Mouse (Mus musculus): ENCODE measurements around the gene C2cd2l.
A peak's percentile ranks its signal among the peaks of the same experiment; 100 is the strongest.
"Not testable (repeated sequence)": the region's sequence is repeated elsewhere in the genome, so short reads cannot be mapped to it uniquely, and the experiment has no call there.

Gene C2cd2l

DNA sequence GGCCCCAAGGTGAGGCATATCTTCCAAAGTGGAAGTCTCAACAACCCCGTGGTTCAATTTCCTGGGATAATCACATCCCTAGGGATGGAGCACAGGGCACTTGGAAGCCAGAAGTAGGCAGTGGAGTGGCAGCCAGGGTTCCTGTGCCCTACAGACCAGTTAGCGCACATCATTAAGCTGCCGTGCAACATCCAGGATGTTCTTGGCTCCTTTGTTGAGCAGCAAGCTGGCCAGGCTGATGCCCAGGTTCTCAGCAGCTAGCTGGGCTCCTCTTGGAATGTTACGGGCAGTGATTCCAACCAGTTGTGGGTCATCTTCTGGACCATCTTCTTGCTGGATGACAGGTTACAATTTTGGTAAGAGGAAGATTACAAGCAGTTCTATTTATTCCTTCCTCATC lies 16.4 kb upstream of the C2cd2l start:
- DNase-seq (ENCODE audit: extremely low read depth, low read depth): not testable (repeated sequence)

GRCm38 (mm10) chr9:44336093-44336406 lies 16.0 kb upstream of the C2cd2l start:
- DNase-seq (ENCODE audit: extremely low read depth, low read depth): no peak

GRCm38 (mm10) chr9:44335331-44336092 lies 15.4 kb upstream of the C2cd2l start:
- no peak for DNase-seq (ENCODE audit: extremely low read depth, low read depth)

DNA sequence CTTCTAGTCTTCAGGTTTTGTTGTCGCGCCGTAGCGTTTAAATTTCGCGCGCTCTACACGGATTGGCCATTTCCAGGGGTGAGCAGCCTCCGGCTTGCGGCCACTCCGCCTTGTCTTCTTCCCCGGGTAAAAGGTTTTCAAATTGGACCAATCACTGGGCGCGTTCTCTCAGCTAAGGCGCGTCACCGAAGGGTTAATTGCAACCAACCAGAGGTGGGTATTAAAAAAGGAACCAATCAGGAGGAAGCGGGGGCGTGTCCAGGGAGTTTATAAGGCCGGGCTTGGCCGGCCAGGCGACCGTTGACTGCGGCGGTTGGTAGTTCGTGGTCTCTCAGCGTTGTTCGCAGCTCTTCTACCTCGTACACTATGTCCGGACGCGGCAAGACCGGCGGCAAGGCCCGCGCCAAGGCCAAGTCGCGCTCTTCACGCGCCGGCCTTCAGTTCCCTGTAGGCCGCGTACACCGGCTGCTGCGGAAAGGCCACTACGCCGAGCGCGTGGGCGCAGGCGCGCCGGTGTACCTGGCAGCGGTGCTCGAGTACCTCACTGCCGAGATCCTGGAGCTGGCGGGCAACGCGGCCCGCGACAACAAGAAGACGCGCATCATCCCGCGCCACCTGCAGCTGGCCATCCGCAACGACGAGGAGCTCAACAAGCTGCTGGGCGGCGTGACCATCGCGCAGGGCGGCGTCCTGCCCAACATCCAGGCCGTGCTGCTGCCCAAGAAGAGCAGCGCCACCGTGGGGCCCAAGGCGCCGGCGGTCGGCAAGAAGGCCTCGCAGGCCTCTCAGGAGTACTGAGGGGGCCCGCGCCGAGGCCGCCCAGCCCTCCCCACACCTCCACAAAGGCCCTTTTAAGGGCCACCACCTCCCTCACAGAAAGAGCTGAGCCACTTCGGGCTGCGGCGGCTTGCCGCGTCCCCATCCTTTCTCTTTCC lies 14.6 kb upstream of the C2cd2l start, which contains the start of gene H2afx:
Gene H2afx, plus strand, starts transcription at position 299 of the 935 bp plus-strand sequence.
- DNase-seq (ENCODE audit: extremely low read depth, low read depth): peak; percentile 99

- no peak for DNase-seq (ENCODE audit: extremely low read depth, low read depth)
Measured at GRCm38 (mm10) chr9:44332918-44333638, 13.0 kb upstream of the C2cd2l start.

DNA sequence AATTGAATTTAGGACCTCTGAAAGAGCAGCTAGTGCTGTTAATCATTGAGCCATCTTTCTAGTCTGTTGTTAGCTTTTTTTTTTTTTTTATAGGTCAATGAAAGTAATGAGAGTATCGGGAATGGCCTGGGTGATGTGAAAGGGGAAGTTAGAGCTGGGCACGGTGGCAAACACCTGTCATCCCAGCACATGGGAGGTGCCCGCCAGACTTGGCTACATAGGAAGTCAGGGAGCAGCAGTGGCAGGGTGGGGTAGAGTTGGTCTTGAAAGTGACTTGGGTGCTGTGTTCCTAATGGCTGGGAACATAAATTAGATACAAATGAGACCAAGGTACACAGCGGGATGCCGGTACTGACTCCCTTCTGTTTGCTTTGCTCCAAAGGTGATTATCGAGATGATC lies 10.7 kb upstream of the C2cd2l start:
- no peak for DNase-seq (ENCODE audit: extremely low read depth, low read depth)

DNA sequence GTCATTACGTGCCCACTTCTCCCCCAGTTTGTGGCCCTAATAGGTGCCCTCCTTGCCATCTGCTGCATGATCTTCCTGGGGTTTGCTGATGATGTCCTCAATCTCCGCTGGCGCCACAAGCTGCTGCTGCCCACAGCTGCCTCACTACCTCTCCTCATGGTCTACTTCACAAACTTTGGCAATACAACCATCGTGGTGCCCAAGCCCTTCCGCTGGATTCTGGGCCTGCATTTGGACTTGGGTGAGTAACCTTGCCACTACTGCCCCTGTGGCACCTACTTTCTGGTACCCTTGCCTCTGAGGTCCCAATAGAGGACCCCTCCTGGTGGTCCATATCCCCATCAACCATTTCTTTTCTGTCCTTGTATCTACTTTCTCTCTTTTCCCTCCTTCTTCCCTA lies 7.8 kb upstream of the C2cd2l start:
- no peak for DNase-seq (ENCODE audit: extremely low read depth, low read depth)

DNA sequence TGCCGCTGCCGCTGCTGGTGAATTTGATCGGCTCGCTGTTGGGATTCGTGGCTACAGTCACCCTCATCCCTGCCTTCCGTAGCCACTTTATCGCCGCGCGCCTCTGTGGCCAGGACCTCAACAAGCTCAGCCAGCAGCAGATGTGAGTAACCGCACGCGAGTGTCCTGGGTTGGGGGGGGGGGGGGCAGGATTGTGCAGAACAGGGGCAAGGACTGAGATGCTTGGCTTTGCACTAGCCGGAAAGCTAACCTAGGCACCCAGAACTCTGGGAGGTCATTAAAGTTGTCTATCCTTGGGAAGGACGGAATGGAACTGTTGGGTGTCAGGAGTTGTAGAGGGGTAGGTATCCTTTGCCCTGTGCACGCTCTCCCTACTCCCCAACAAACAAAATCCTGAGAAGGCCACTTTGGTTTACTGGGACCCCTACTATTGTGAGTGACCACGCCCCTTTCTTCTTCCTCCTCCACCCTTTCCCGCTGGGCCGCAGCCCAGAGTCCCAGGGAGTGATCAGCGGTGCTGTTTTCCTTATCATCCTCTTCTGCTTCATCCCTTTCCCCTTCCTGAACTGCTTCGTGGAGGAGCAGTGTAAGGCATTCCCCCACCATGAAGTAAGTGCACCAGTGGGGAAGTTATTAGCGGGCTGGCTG lies 7.1 kb upstream of the C2cd2l start:
- no peak for DNase-seq (ENCODE audit: extremely low read depth, low read depth)

DNA sequence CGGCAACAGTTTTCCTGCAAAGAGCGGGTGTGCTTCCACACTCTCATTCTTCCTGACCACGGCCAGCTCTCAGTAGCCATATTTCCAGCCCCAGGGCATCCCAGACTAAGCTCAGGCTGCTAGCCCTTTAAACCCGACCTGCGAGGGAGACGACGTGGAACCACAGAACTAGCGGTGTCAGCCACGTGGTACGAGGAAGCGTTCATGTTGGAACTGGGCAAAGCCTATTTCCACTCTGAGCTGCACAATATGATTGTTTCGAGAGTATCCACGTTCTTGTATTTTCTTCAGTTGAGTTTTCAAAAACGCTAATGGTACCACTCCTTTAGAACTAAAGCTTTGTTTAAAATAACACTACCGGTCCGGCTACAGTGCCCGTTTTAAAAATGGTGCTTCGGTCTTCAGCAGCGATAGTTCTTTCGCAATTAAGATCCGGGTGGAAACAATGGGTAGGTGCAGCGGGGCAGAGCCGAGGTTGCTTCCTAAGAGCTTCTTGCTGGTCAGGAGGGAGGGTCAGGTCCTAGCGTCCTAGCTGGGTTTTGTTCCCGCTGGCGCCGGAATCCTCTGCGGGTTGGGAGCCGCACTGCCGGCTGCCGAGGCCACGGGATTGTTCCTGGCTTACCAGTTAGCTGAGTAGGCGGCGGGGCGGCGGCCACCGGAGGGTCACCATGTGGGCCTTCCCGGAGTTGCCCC lies 6.4 kb upstream of the C2cd2l start:
- DNase-seq (ENCODE audit: extremely low read depth, low read depth): peak; percentile 84

- no peak for DNase-seq (ENCODE audit: extremely low read depth, low read depth)
Measured at GRCm38 (mm10) chr9:44325768-44326370, 5.8 kb upstream of the C2cd2l start, which contains the start of gene Dpagt1. Dpagt1 (plus strand) TSS chr9:44326019.

GRCm38 (mm10) chr9:44325032-44325767 lies 5.1 kb upstream of the C2cd2l start:
- DNase-seq (ENCODE audit: extremely low read depth, low read depth): not testable (repeated sequence)

- no peak for DNase-seq (ENCODE audit: extremely low read depth, low read depth)
Measured at GRCm38 (mm10) chr9:44324147-44324546, 4.1 kb upstream of the C2cd2l start.

- DNase-seq (ENCODE audit: extremely low read depth, low read depth): not testable (repeated sequence)
Measured at GRCm38 (mm10) chr9:44323656-44324055, 3.6 kb upstream of the C2cd2l start.

DNA sequence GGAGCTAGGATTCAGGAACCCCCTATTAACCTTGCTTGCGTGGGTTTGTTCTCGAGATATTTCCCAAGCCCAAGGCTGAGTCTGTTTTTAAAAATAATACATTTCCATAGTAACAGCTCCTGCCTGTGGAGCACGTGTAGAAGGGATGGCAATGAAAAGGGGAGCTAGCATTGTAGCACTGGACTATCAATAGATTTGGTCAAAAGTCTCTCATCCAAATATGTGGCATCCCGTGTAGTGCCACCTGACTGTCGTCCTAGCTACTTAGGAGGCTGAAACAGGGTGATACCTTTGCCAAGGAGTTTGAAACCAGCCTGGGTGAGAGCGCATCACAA lies 681 bp upstream of the C2cd2l start:
- no peak for DNase-seq (ENCODE audit: extremely low read depth, low read depth)

DNA sequence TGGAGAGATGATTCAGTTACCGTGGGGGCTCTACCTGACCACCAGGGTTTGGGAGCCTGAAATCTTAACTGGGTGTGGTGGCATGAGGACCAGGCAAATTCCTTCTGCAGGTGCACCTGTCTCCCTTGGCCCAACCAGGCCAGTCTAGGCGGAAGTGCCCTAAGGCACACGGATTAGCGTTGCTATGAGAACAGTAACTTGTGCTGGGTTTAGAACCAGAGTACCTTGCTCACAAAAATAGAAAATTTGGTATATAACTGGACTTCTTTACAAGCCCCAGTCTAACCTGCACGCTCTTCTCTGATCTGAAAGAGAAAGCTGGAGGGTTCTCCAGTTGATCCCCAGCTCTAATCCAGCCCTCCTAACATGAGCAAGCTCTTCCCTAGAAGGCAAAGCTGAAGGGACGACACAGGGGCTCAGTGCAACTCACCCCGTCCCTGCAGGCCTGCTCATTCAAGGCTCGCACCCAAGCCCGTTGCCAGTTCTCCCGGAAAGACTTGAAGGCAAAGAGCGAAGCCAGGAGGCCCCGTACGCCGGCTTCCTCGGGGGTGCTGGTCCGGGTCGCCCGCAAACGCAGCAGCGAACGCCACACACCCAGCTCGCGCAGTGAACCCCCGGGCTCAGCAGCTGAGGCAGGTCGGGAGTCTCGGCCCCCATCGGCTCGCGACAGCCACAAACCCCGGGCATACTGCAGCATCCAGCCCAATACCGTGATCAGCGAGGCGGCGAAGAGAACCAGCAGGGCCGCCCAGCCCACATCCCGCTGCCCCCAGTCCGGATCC lies 789 bp downstream of the C2cd2l start:
- no peak for DNase-seq (ENCODE audit: extremely low read depth, low read depth)

- DNase-seq (ENCODE audit: extremely low read depth, low read depth): no peak
Measured at GRCm38 (mm10) chr9:44318826-44319095, 1.3 kb downstream of the C2cd2l start.

DNA sequence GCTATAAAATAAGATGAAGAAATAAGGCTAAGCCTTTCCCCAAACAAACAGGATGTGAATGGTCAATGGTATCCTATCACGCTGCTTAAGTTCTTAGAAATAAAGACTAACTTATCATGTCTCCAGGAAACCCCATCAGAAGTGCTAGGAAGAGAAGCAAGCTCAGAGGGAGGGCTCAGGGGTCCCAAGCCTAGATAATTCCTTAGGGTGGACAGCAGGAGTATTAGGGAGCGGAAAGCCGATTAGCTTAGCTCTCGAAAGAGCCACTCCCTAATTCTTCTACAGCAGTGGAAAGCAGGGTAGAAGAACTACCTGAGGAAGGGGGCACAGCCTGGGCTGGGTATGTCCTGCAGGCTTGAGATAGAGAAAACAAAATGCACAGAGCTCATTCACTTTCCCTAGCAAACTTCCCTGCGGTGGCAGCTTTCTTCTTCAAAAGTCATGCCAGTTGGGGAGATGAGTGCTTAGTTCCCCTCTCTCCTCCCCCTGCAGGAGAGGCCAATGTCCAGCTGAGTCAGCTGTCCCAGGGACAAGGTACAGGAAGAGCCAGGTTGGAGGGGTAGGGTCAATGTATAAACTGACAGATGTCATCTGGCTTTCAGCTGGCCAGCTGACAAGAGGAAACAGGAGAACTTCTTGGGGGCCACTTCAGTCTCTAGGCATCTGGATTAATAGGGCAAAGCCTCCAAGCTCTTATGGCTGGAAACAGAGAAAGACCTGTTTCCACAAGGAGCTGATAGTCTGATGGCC lies 1.8 kb downstream of the C2cd2l start:
- DNase-seq (ENCODE audit: extremely low read depth, low read depth): no peak

DNA sequence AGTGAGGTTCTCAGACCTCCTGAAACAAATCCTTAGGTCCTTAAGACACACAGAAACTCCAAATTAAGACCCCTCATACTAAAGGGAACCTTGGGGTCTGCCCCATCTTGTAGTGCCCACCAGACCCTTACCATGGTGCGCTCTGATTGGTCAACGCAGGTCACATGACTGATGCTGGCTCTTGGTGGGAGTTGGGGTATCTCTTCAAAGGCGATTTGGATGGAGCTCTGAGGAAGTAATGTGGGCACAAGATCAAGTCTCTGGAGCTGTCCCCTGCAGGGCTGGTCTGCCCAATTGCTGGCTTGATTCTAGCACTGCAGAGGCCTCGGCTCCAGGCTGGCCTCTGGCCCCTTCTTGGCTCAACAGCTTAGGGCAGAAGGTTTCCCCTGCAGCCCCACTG lies 2.6 kb downstream of the C2cd2l start:
- no peak for DNase-seq (ENCODE audit: extremely low read depth, low read depth)
